Mouse (Mus musculus) cerebral cortex, adult 2 months (tissue): Measurements from ENCODE around the gene Zfp57.

Source experiments
- WGBS: fragments of 180-500 bp; shearing (Covaris S2); methylation state at CpG from one replicate; pipeline ENCODE4 v1.1.7; 2018; 5-methylcytosine and 5-hydroxymethylcytosine counted together

The Zfp57 gene

DNA sequence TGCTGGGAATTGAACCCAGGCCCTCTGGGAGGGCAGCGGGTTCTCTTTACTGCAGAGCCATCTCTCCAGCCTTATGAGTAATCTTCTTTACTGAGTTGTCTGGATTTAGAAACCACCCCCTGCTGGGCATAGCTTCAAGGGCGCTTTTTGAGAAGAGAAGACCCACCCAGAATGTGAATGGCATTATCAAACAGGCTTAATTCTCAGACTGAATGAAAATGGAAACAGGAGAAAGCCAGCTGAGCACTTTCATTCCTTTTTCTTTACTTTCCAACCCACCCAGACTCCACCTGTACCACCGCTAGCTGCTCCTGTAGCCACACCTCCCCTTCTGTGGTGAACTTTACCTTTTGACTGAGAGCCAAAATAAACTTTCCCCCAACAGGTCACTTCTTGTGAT is 5.5 kb upstream of the Zfp57 start:
- WGBS: 49% methylated on average over 3 of the region's 3 CpGs

DNA sequence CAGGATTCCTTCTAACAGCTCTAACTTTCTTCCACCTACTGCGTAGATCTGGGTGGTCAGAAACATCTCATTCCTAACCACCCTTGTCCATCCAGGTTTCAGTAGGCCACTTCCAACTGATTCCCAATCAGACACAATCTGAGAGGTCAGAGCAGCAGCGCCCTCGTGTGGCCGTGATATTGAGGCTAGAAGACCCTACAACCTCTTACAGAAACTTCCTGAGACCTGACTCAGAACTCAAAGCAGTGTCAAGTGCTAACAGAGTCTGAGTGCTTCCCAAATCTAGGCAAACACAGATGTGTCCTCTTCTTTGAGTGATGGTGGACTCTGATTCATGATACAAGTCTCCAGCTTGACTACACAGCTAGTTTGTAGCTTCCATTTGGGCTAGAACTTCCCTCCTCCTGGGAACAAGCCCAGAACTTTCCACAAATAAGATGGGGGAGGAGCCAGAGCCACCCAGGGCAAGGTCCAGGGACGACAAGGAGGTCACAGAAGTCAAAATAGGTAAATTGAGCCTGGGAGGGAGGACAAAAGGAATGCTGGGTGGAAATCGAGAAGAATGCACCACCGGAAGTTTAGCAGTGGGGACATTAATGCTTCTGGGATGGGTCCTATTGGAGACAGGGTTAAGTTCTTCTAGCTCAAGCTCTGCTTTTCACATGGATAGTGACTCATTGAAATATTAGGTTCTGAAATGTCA is 3.8 kb upstream of the Zfp57 start:
- 34% methylated on average over 7 of the region's 7 CpGs for WGBS

DNA sequence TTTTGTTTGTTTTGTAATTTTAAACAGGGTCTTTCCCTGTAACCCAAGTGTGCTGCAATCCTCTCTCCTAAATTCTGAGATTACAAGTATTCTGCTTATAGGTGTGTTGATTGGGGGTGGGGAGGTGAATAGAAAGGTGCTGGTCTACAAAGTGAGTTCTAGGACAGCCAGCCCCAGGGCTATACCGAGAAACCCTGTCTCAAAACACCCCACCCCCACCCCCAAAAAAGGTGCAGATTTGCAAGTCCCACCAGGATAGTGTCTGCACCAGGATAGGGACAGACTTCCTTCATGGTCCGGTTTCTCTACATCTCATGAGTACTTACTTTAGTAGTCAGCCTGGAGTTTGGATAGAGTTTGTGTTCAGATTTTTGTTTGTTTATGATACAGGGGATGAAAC is 2.5 kb upstream of the Zfp57 start:
- 79% methylated on average over 2 of the region's 2 CpGs for WGBS

DNA sequence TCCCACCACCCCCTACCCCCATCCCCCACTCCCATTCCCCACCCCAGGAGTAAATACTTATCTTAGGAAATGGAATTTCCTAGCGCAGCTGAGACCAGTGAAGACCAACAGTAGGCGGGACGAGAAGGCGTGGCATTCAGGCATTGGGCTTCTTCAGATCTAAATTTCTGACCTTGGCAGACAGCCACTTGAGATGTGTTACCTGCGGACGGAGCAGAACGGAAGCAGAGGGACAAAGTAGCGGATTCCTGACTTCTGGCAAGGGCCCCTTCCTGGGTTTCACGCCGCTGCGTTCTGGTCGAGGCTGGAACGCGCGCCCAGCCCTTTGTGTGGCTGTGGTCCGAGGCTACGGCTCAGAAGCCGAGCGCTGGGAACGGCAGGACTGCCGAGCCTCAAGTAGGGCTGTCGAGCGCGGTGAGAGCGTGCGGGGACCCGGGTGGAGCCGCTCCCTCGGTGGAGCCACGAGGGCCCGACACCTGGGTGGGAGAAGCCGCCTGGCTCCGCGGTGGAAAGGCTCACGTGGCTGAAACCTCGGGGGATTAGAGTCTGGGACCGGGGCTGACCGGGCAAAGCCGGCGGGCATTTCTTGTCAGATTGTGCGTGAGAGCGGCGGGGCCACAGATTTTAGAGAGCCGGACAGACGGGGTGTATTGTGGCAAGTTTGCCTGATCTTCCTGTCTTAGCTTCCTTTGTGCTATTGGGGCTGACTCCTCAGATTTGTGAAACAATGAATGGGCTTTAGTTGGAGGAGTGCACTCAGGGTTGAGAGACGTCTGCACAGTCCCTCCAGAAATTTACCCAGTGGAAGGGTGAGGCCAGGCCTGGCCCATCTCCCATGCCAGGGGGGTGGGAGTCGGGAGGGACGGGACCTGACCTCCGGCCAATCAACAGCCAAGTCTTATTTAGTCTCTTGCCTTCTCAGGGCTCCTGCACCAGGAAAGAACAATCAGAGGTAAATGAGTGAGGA is 1.7 kb downstream of the Zfp57 start:
- 1% methylated on average over 49 of the region's 49 CpGs for WGBS

DNA sequence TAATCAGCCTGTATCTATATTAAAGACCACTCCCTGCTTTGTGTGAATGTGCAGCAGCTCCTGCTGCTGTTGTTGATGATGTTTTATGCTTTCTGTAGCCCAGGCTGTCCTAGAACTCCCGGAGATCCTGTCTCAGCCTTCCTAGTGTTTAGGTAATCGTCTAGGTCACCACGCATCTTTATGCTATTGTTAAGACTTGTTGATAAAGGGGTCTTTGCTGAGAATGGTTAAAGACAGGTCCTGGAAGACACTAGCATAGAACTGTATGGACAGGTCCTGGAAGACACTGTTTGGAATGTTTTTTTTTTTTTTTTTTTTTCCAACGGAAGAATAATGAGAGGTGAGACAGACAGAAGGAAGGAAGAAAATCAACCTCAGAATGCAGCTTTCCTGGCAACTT is 2.4 kb downstream of the Zfp57 start:
- 34% methylated on average over 4 of the region's 4 CpGs for WGBS

DNA sequence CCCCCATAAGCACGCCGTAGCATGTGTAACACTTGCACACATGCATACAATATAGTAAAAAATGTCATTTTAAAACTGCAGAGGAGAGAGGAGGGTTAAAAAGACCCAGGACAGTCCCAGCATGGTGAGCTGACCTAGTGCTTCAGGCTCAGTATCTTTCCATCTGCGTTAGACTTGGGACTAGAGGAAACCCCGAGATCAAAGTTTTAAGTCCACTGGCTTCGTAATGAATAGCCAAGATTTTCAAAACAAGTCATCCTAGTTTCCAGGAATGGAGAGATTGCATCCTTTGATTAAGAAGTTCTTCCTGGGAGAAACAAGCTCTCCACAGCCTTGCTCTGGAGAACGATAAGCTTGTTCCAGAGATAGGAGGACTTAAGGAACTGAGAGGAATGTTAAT is 7.2 kb downstream of the Zfp57 start:
- 87% methylated on average over 6 of the region's 6 CpGs for WGBS

DNA sequence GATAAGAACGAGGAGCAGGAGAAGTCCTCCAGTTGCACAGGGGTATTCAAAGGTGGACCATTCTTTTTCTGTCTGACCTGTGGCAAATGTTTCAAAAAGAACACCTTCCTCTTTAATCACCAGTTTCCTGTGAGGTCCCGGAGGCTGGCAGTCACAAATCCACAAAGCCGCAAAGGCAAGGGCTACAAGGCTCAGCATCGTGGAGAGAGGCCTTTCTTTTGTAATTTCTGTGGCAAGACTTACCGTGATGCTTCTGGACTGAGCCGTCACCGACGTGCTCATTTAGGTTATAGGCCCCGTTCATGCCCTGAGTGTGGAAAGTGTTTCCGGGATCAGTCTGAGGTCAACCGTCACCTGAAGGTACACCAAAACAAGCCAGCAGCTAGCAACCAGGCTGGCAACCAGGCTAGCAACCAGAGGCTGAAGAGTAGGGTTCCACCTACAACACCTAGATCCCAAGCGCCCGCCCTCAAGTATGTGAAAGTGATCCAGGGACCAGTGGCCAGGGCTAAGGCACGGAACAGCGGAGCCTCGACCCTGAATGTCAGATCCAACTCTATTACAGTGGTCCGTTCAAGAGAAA is 8.6 kb downstream of the Zfp57 start:
- 93% methylated on average over 17 of the region's 17 CpGs for WGBS

DNA sequence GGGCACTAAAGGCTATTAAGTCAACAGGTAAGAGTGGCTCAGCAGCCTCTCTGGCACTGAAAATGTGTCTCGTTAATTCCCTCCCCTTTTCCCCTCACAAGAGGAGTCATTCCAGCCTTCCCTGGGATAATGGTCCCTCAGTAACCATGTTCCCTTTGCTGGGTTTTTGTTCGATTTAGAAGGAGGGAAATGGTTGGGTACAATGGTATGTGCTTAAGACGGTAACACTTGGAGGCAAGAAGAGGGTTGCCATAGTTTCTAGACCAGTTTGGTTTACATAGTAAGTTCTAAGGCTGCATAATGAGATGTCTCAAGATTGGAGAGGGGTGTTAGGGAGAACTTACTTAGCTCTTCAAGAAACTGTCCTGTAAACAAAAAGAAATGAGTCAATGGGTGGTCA is 10.8 kb downstream of the Zfp57 start:
- WGBS: 66% methylated on average over 3 of the region's 3 CpGs

DNA sequence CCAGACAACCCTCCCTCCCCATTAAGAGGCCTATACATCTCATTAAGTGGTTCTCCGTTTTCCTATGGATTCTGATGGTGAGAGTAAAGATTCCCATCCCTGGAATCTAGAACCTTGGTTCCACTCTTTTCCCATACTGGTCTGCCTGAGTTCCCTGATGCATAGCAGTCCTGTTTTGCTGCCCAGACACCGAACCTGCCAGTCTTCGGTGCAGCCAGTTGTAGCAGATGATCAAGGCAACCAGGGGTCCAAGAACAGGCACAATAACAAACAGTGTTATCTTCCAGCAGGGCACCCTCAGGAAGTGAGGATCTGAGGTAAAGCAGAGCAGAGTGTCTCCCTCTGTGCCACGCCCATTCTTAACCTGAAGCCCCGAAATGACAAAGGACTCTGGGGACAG is 11.2 kb downstream of the Zfp57 start:
- 81% methylated on average over 5 of the region's 5 CpGs for whole genome bisulfite sequencing

DNA sequence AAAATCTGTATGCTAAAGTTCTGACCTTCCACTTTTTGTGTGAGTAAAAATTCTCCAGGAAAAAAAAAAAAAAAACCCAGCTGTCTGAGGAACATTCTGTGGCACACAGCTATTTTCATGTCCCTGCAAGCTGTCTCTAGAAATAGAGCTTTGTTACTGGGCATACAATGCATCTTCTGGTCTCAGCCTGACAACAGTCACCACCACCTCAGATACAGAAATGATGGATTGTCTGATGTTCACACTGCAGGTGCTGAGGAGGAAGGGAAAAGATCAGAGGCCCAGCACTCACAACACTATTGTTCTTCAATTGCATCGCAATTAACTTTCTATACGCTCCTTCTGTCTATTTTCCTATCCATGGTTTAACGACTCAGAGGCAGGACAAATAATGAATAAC is 17.4 kb downstream of the Zfp57 start:
- 34% methylated on average over 3 of the region's 3 CpGs for WGBS

DNA sequence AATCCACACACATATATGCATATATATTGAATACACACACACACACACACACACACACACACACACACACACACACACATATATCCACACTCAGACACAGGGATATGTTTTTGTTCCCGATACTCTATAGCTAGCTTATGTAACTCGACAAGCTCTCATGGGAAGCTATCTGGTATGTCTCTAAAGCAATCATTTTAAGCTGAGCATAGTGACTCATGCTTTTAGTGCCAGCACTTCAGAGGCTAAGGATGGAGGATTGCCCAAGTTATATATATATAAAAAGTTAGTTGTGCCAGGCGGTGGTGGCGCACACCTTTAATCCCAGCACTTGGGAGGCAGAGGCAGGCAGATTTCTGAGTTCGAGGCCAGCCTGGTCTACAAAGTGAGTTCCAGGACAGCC is 18.3 kb downstream of the Zfp57 start:
- WGBS: 35% methylated on average over 5 of the region's 5 CpGs

DNA sequence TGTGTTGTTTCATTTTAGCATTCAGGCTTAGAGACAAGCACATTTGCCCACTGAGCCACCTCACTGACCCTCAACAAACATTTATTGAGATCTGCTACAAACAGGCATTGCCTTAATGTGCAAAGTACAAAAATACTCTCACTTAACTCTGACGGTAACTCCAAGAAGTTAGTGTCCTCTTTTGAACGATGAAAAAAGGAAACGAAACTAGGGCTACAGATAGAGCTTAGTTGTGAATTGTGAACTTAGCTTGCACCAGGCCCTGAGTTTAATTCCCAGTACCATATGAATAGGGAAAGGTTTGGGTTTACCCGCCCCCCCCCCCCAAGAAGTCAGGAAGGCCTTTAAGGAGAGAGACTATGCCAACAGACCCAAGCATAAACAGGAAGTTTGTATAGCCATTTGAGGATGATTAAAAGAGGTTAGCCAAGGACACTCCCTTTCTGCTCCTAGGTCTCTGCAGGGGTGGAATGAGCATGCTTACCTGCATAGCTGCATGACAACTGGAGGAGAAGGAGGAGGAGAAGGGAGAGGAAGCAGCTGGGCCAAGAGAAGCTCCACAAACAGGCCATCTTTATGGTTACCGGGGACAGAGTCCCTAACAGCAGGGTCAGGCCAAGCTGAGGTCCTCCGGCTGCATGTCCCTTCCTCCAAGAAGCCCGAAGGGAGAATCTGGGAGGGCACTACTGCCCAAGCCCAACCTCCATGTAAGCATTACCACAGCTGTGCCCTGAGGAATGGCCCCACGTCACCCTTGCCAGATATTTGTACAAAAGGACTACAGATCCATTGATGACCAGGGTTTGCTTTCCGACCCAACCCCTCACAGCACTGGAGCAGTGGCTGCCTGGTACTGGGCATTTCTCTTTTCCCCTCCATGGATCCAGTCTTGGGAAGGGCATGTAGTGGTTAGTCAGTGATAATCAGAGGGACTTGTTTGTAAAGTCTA is 21.9 kb downstream of the Zfp57 start, which contains the start of gene Mog:
Mog (minus strand) TSS at position 771 of the 949 bp plus-strand sequence.
- WGBS: 67% methylated on average over 9 of the region's 9 CpGs

DNA sequence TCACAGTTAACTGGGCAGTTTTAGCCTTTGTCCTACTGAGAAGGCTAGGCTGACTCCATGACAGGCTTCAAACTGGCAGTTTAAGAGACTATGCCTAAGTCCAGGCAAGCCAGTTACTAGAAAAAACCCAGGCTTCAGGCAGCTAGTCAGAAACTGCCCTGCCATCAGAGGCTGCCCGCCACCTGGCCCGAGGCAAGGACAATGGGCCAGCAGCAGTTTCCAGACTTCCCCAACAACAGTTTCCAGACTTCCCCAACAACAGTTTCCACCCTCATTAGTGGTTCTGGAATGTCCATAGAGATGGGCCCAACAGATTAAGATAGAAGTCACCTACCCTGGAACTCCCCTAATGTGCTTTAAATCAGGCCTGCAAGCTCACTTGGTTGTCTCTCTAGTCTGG is 25.5 kb downstream of the Zfp57 start:
- 71% methylated on average over 2 of the region's 2 CpGs for WGBS

DNA sequence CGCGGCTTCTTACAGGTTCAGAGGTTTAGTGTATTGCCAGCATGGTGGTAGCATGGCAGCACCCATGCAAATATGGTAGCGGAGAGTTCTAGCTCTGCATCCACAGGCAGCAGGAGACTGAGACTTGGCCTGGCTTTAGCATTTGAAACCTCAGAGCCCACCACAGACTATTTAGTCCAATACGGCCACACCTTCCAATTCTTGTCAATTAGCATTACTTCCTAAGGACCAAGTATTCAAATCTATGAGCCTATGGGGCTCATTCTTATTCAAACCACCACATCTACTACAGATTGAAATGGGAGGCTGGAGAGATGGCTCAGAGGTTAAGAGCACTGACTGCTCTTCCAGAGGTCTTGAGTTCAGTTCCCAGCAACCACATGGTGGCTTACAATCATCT is 26.5 kb downstream of the Zfp57 start:
- WGBS: 96% methylated on average over 4 of the region's 4 CpGs

DNA sequence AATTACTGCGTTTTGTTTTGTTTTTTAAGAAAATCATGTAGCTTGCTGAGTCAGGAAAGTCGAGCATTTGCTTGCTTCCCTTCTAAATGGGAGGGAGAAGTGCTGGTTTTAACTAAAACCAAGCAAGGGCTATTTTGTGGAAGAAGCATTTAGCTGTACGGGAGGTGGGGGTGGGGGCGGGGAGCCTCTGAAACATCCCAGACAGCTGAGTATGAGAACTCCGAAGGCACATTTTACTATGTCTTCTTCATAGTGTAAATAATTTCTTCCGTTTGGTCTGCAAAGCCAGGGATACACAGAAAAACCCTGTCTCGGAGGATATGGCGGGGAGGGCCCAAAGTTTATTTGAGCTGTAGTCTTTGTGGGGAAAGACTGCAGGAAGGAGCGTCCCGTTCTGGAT is 27.2 kb downstream of the Zfp57 start:
- WGBS: 9% methylated on average over 10 of the region's 10 CpGs

DNA sequence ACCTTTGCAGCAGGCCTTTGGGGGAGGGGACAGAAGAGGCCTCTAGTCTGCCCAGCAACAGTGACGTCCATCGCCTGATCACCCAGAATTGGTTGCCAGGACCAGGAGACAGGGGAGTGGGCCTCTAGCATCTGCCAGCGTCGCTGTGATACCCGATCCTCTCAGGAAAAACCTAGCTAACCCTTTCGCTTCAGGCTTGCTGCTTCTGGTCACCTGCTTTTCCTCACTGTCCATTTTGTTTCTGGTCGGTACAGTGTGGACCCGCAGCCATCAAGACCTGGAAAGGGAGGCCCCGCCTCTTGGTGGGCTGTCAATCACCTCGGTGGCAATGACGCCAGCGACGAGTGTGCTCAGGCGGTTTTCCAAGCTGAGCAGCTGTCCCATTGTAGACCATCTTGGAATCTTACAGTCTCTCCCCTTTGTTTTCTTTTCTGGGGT is 27.7 kb downstream of the Zfp57 start:
- WGBS: under 1% methylated on average over 14 of the region's 14 CpGs

DNA sequence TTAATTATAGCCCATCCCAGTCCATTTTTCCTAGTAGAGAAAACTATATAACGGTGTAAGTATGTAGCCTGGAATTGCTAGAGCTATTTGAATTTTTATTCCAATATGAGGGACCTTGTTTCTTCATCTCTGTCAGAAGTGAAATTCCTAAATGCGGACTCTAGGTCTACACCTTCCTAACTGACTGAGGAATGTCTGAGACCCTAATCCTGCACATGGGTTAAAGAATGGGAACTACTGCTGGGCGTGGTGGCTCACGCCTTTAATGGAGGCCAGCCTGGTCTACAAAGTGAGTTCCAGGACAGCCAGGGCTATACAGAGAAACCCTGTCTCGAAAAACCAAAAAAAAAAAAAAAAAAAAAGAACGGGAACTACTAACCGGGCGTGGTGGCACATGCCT is 28.2 kb downstream of the Zfp57 start:
- WGBS: 56% methylated on average over 8 of the region's 8 CpGs

DNA sequence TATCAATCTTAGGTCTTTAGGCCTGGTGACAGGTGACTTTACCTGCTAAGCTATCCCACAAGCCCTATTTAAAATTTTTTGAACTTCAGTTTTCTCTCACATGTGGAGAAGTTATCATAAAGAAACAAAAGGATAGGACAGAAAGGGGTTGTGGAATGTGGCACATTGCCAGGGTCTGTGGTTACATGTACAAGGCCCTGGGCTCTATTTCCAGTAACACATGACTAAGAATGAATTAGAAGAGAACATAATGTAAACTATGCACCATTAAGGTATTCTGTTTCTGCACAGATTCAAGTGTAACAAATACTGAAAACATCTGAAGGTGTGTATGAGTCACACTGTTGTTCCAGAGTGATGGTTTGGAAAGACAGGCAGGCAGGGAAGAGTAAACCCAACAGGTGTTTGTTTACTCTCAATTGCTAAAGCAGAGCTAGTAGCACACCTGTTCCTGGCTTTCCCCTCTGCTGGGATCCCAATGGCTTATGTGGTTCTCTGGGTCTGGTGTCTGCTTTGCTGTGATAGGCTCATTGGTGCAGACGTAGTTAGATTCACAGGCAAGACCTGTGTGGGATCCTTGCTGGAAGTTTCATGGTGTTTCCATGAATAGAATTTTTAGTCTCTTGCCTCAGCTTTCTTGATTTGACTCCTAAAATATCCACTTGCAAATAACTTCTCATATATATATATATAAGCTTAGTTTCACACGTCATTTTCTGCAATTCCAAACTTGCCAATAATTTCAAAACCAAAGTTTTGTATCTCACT is 38.3 kb downstream of the Zfp57 start:
- 52% methylated on average over 2 of the region's 2 CpGs for WGBS

DNA sequence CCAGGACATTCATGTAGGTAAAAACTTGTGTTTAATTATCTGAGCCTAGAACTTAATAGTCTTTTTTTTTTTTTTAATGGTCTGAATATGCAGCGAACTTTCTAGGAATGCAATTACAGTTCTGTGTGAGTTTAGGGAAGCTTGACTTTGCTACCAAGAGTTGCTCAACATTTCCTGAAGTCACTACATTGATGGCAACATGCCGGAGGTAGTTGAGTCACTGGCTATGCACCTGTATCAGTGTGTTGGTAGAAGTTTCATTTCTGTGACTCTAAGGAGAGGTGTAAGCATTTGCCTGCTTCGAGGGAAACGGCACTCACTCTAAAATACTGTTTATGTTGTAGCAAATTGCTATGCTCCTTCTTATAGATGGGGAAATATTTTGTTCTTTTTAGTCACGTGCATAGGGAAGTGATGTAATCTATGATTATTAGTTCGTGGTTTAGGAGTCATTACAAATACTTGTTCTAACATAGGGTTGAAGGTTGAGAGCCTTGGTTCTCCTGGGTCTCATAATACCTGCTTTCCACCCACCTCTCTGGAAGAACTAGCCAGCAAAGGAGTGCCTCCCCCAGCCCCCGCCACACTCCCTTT is 43.8 kb downstream of the Zfp57 start:
- 42% methylated on average over 7 of the region's 7 CpGs for WGBS

DNA sequence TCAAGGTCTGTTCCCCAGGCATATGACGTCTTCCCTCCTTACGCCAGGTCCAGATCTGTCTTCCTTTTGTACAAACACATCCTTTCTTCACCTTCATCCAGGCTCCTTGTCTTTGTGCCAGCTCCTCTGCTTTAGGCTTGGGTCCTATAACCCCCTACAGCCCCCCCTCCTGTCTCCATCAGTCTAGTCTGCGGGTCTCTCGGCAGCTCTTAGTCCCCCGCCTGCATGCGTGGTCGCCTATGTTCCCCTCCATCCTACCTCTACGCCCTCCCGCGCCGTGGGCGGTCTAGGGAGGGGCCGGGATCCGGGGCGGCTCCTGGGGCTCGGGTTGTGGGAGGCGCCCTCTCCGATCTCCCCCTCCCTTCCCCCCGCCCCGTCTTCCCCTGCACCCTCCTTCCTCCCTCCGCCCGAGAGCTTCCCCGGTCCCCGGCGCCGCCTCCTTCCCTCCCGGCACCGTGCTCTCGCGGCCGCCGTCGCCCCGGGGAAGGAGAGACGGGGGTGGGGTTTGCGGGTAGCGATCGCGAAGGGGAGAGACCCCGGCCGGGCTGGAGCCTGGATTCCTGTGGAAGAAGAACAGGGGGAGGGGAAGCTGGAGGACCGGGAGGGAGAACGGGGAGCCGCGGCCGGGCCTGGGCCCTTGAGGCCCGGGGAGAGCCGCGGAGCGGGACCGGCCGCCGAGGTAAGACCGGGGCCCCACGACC is 44.8 kb downstream of the Zfp57 start, which contains the start of gene Gabbr1:
Gabbr1 (plus strand) TSS at position 356 of the 701 bp plus-strand sequence.
- WGBS: under 1% methylated on average over 47 of the region's 55 CpGs
